Mouse (Mus musculus) skeletal muscle tissue, postnatal 0 days (tissue): ENCODE data around the gene Cnga3. TPM values are rescaled to one million over a fixed set of nuclear protein-coding genes. Genes with fewer than 3 reads are reported as not detected.

Source experiments
- polyA plus RNA-seq: library from polyadenylated mRNA; unstranded; fragments of >200 nt; fragmentation: Nextera tagmentation; extraction: Ambion mirVana; gene quantifications from 2 replicates; pipeline ENCODE4 v1.2.1, GENCODE M21; 2015

Cnga3 gene
- 0.14 and 0.15 TPM in 2 replicates for polyA plus RNA-seq

GRCm38 (mm10) chr1:37214144-37214543 lies at the start of gene Cnga3:
Gene Cnga3, plus strand, starts transcription at chr1:37214434.

GRCm38 (mm10) chr1:37299540-37300491 lies 85.6 kb downstream of the Cnga3 start, which contains the start of gene Inpp4a:
Gene Inpp4a, plus strand, starts transcription at chr1:37299865.

Other genes with a start within 250 kb of the Cnga3 start
- 3.4 and 4.7 TPM in 2 replicates for gene Vwa3b, start 187.8 kb upstream of the Cnga3 start, polyA plus RNA-seq
- gene Inpp4a, start 85.4 kb downstream of the Cnga3 start, polyA plus RNA-seq: 11.2 and 13.3 TPM in 2 replicates
- gene Coa5, start 215.7 kb downstream of the Cnga3 start, polyA plus RNA-seq: 37.2 and 39.6 TPM in 2 replicates
- gene Unc50, start 215.7 kb downstream of the Cnga3 start, polyA plus RNA-seq: 74.0 and 80.8 TPM in 2 replicates